Comparison of ENCODE assay signal across 8 mouse cellular contexts in genomic region chr4:156185456-156185949, GRCm38 (mm10). TPM values are rescaled to one million over a fixed set of nuclear protein-coding genes. Genes with fewer than 3 reads are reported as not detected.
DNase-seq lines count a peak whose midpoint lies in the region; ATAC-seq lines count a peak whose summit lies in the region.

No protein-coding gene starts in this region.

- peak overlapping the region; percentile 58 for H3K4me2 ChIP-seq in embryonic facial prominence, embryonic 15.5 days (replicated peaks)
- H3K4me2 ChIP-seq in limb, embryonic 13.5 days (replicated peaks): peak overlapping the region; percentile 59
- H3K4me2 ChIP-seq in neural tube, embryonic 14.5 days (ENCODE audit: low read depth, low read length): peak overlapping the region; percentile 83

- WGBS in embryonic facial prominence, embryonic 15.5 days: 65% methylated on average over 13 of the region's 13 CpGs
- WGBS in limb, embryonic 13.5 days: 81% methylated on average over 13 of the region's 13 CpGs
- 52% methylated on average over 13 of the region's 13 CpGs for WGBS in neural tube, embryonic 14.5 days

- H3K27ac ChIP-seq in embryonic facial prominence, embryonic 15.5 days (replicated peaks): peak overlapping the region; percentile 67
- H3K27ac ChIP-seq in limb, embryonic 13.5 days: peak overlapping the region; percentile 61; the same call in 1 of the 2 replicates
- H3K27ac ChIP-seq in neural tube, embryonic 14.5 days (ENCODE audit: low read depth, low read length): peak overlapping the region; percentile 94

- no peaks in the 10 kb centered on the region for H3K27me3 ChIP-seq in embryonic facial prominence, embryonic 15.5 days
- no peaks in the 10 kb centered on the region for H3K27me3 ChIP-seq in limb, embryonic 13.5 days
- H3K27me3 ChIP-seq in neural tube, embryonic 14.5 days (ENCODE audit: control insufficient read depth, insufficient read depth, low read length): no peaks in the 10 kb centered on the region

- DNase-seq in layer of hippocampus, postnatal 36 days: peak; percentile 27 to 34
- DNase-seq in layer of hippocampus, adult 9-10 months (ENCODE audit: low spot score): no peak
- DNase-seq in embryo, embryonic 11 days: no peak
- DNase-seq in spleen, postnatal 36 days (ENCODE audit: low spot score in 2 of 2): no peak
- no peak for DNase-seq in urinary bladder, postnatal 25 days (ENCODE audit: low spot score)

- no peaks in the 10 kb centered on the region for H3K9me3 ChIP-seq in embryonic facial prominence, embryonic 15.5 days (replicated peaks)
- H3K9me3 ChIP-seq in limb, embryonic 13.5 days: no peaks in the 10 kb centered on the region
- no peaks in the 10 kb centered on the region for H3K9me3 ChIP-seq in neural tube, embryonic 14.5 days (ENCODE audit: control insufficient read depth, low read length)

- 0 out of 2 replicates have a peak overlapping the region, but pooled peaks have one; percentile 18 for H3K9ac ChIP-seq in embryonic facial prominence, embryonic 15.5 days
- H3K9ac ChIP-seq in limb, embryonic 13.5 days: peak overlapping the region; percentile 61
- peak overlapping the region; percentile 84 for H3K9ac ChIP-seq in neural tube, embryonic 14.5 days (replicated peaks; ENCODE audit: low read depth, low read length)

- H3K36me3 ChIP-seq in embryonic facial prominence, embryonic 15.5 days: peaks cover 16% of the 10 kb centered on the region
- H3K36me3 ChIP-seq in limb, embryonic 13.5 days: peaks cover 64% of the 10 kb centered on the region
- peaks cover 5% of the 10 kb centered on the region; the same call in 1 of the 2 replicates for H3K36me3 ChIP-seq in neural tube, embryonic 14.5 days (ENCODE audit: control insufficient read depth, insufficient read depth, low read length)

- H3K4me3 ChIP-seq in embryonic facial prominence, embryonic 15.5 days (replicated peaks): peak overlapping the region; percentile 39
- peak overlapping the region; percentile 29 for H3K4me3 ChIP-seq in limb, embryonic 13.5 days
- peak overlapping the region; percentile 55 for H3K4me3 ChIP-seq in neural tube, embryonic 14.5 days (ENCODE audit: low read depth, low read length)

- H3K4me1 ChIP-seq in embryonic facial prominence, embryonic 15.5 days: peaks cover 57% of the 10 kb centered on the region
- H3K4me1 ChIP-seq in limb, embryonic 13.5 days: peaks cover 52% of the 10 kb centered on the region
- H3K4me1 ChIP-seq in neural tube, embryonic 14.5 days (ENCODE audit: control insufficient read depth, insufficient read depth, low read length): peaks cover 84% of the 10 kb centered on the region

- no peak for ATAC-seq in embryonic facial prominence, embryonic 15.5 days (ENCODE audit: insufficient number of reproducible peaks, low FRiP score, low TSS enrichment, low read depth)
- no peak for ATAC-seq in limb, embryonic 13.5 days (ENCODE audit: low FRiP score, low read depth)
- ATAC-seq in neural tube, embryonic 14.5 days (ENCODE audit: low read depth): peak; percentile 7; the same call in 1 of the 2 replicates

RNA-seq across cellular contexts. Expression of gene Agrn, which starts 11.8 kb away (rescaled TPM):
- 100 to 1,000 TPM; 142 to 154 TPM for total RNA-seq in layer of hippocampus, postnatal 36 days (2021)
- 72.1 and 82.0 TPM in 2 replicates for polyA plus RNA-seq in embryonic facial prominence, embryonic 15.5 days (2015; fragmentation: Nextera tagmentation; extraction: Ambion mirVana)
- 69.5 and 73.9 TPM in 2 replicates for polyA plus RNA-seq in limb, embryonic 13.5 days (2015; fragmentation: Nextera tagmentation; extraction: Ambion mirVana)
- polyA plus RNA-seq in neural tube, embryonic 14.5 days (2014; fragmentation: Nextera tagmentation; extraction: Ambion mirVana): 100 and 136 TPM in 2 replicates

RNA-seq across cellular contexts. Expression of gene Isg15, which starts 15.1 kb away (rescaled TPM):
- total RNA-seq in layer of hippocampus, postnatal 36 days (2021): 1 to 10 TPM in 1 of 2 experiments, not detected in 1; 1.9 TPM
- polyA plus RNA-seq in embryonic facial prominence, embryonic 15.5 days (2015; fragmentation: Nextera tagmentation; extraction: Ambion mirVana): 4.1 and 4.4 TPM in 2 replicates
- polyA plus RNA-seq in limb, embryonic 13.5 days (2015; fragmentation: Nextera tagmentation; extraction: Ambion mirVana): 1.5 and 2.4 TPM in 2 replicates
- 0.50 and 1.2 TPM in 2 replicates for polyA plus RNA-seq in neural tube, embryonic 14.5 days (2014; fragmentation: Nextera tagmentation; extraction: Ambion mirVana)

RNA-seq across cellular contexts. Expression of gene AW011738, which starts 17.6 kb away (rescaled TPM):
- 1 to 10 TPM; 5.5 to 6.6 TPM for total RNA-seq in layer of hippocampus, postnatal 36 days (2021)
- polyA plus RNA-seq in embryonic facial prominence, embryonic 15.5 days (2015; fragmentation: Nextera tagmentation; extraction: Ambion mirVana): 3.1 and 3.6 TPM in 2 replicates
- 2.0 and 2.3 TPM in 2 replicates for polyA plus RNA-seq in limb, embryonic 13.5 days (2015; fragmentation: Nextera tagmentation; extraction: Ambion mirVana)
- 1.8 TPM in 2 replicates for polyA plus RNA-seq in neural tube, embryonic 14.5 days (2014; fragmentation: Nextera tagmentation; extraction: Ambion mirVana)

RNA-seq across cellular contexts. Expression of gene Perm1, which starts 30.2 kb away (rescaled TPM):
- under 1 TPM; 0.28 to 0.37 TPM for total RNA-seq in layer of hippocampus, postnatal 36 days (2021)
- 3.8 and 4.6 TPM in 2 replicates for polyA plus RNA-seq in embryonic facial prominence, embryonic 15.5 days (2015; fragmentation: Nextera tagmentation; extraction: Ambion mirVana)
- polyA plus RNA-seq in limb, embryonic 13.5 days (2015; fragmentation: Nextera tagmentation; extraction: Ambion mirVana): 0.59 and 0.66 TPM in 2 replicates
- polyA plus RNA-seq in neural tube, embryonic 14.5 days (2014; fragmentation: Nextera tagmentation; extraction: Ambion mirVana): 2.2 and 2.9 TPM in 2 replicates

RNA-seq across cellular contexts. Expression of gene Plekhn1, which starts 49.2 kb away (rescaled TPM):
- total RNA-seq in layer of hippocampus, postnatal 36 days (2021): 10 to 100 TPM; 43.1 to 44.9 TPM
- polyA plus RNA-seq in embryonic facial prominence, embryonic 15.5 days (2015; fragmentation: Nextera tagmentation; extraction: Ambion mirVana): 43.4 and 44.1 TPM in 2 replicates
- 24.6 and 24.9 TPM in 2 replicates for polyA plus RNA-seq in limb, embryonic 13.5 days (2015; fragmentation: Nextera tagmentation; extraction: Ambion mirVana)
- polyA plus RNA-seq in neural tube, embryonic 14.5 days (2014; fragmentation: Nextera tagmentation; extraction: Ambion mirVana): 30.7 and 31.6 TPM in 2 replicates

Comparison
In these comparisons a context has a peak if more than half of its experiments do, and no peak if none do; other contexts are left out.
1. DNase-seq: peak in layer of hippocampus, postnatal 36 days (2 of 2); none in layer of hippocampus, adult 9-10 months (single experiment), embryo, embryonic 11 days (single experiment), spleen, postnatal 36 days (0 of 2) and urinary bladder, postnatal 25 days (single experiment).
2. H3K9ac ChIP-seq: peak in every context shown above with its lines; median percentile 84 in neural tube, embryonic 14.5 days; 61 in limb, embryonic 13.5 days; 18 in embryonic facial prominence, embryonic 15.5 days.
3. Peak in every context shown above with its lines, with median percentiles within 50 percentile points of each other: H3K27ac ChIP-seq, H3K4me2 ChIP-seq and H3K4me3 ChIP-seq.